Mouse (Mus musculus): ENCODE results near the gene Ddx20.
A peak's percentile ranks its signal among the peaks of the same experiment; 100 is the strongest.
"Not testable (repeated sequence)": the region's sequence is repeated elsewhere in the genome, so short reads cannot be mapped to it uniquely, and the experiment has no call there.

Gene Ddx20

DNA sequence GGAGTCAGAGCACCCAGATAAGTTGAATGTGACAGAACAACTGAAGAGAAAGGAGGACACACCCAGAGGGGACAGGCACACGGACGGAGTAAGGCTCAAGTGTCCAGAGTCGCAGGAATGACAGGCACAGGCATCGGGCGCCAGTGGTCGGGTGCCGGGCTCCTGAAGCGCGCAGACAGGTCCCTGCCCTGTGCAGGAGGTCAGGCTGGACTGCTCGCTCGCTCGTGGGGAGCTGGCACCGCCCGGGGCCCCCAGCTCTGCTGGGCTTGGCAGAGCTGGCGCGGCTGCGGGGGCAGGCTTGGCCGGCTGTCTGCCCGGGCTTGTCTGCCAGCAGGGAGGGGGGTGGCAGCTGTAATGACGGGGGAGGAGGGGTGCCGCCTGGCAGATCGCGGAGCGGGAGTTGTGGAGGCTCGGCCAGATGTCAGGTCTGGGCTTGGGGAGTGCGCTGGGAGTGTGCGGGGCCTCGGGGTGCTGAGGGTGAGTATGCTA lies 17.7 kb upstream of the Ddx20 start:
- no peak for DNase-seq (ENCODE audit: low read depth, low spot score)

GRCm38 (mm10) chr3:105704031-105705008 lies 16.9 kb upstream of the Ddx20 start, which contains the start of gene Inka2:
TSS of gene Inka2 (plus strand) at chr3:105704599.
- peak; percentile 62 for DNase-seq (ENCODE audit: low read depth, low spot score)

DNA sequence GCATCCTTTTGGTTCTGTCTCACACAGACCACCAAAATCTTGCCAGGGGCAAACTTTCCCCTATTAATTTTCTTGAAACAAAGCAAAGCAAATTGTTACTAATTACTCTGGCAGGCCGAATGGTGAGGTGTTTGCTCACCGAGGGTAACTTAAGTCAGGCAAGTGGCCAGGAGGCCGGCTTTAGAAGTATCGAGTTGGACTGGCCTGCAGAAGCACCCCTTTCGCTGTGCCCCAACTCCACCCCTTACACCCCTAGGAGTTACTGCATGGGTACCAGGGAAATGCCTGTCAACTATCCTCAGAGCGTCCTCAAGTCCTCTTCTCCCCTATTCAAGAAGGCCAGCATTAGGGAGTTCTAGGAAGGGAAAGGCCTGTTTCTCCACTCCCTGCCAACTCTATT lies 16.2 kb upstream of the Ddx20 start:
- no peak for DNase-seq (ENCODE audit: low read depth, low spot score)

- DNase-seq (ENCODE audit: low read depth, low spot score) = no peak
These were observed 14.0 kb upstream of the Ddx20 start for GRCm38 (mm10) chr3:105701399-105701798.

DNA sequence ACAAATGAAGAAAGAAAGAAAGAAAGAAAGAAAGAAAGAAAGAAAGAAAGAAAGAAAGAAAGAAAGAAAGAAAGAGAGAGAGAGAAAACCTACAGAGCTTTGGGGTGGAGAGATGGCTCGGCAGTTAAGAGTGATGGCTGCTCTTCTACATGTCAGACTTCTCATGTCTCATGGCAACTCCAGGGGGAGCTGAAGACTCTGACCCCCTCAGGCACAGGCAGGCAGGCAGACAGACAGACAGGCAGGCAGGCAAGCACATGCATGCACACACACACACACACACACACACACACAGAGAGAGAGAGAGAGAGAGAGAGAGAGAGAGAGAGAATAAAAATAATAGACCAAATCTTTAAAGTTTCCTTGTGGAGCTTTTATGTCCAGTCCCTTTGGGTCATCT lies 13.4 kb upstream of the Ddx20 start:
- DNase-seq (ENCODE audit: low read depth, low spot score) = not testable (repeated sequence)

- no peak for DNase-seq (ENCODE audit: low read depth, low spot score)
These were observed 12.0 kb upstream of the Ddx20 start for GRCm38 (mm10) chr3:105699241-105699933.

GRCm38 (mm10) chr3:105698311-105698710 lies 10.9 kb upstream of the Ddx20 start:
- no peak for DNase-seq (ENCODE audit: low read depth, low spot score)

GRCm38 (mm10) chr3:105697148-105697441 lies 9.7 kb upstream of the Ddx20 start:
- no peak for DNase-seq (ENCODE audit: low read depth, low spot score)

- DNase-seq (ENCODE audit: low read depth, low spot score) = no peak
These were observed 9.2 kb upstream of the Ddx20 start for GRCm38 (mm10) chr3:105696387-105697147.

DNA sequence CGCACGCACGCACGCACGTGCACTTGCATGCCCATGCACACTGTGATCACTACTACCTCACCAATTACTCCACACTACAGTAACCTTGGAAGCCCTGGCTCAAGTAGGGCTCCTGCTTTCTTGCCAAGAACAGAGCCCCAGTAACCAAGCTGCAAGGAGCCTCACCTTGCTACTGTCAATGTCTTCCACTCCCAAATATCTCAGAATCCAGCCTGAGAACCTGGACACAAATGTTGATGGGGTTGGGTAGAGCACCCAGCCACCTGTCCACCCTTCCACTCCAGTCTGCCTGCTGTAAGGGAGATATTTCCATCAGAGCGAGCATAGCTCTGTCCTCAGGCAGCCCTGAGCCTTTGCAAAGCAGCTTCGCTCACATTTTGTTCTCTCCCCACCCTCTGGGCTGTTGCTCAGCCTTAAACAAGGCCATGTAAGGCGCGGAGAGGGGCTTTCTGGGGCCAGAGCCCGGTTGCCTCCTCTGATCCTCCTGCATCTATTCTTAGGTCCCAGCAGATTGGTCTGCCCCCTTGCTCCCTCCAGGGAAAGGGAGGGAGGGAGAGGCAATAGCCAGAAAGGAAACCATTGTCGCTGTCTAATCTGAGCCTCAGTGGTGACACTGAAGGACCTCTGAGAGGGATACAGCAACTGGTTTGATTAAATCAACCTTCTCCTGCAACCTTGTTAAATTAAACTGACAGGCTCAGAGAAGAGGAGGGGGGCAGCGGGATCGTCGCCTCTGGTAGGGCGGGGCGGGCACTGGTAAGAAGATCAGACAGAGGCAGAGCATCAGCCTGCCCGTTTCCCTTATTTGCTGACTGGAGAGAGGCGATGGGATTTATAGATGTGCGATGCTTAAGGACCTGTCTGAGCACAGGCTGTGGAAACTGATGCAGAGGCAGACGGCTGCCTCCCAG lies 8.4 kb upstream of the Ddx20 start:
- DNase-seq (ENCODE audit: low read depth, low spot score) = no peak

GRCm38 (mm10) chr3:105693327-105694080 lies 6.1 kb upstream of the Ddx20 start:
- DNase-seq (ENCODE audit: low read depth, low spot score) = no peak

- DNase-seq (ENCODE audit: low read depth, low spot score) = no peak
These were observed 1.2 kb upstream of the Ddx20 start for GRCm38 (mm10) chr3:105688536-105688935.

- DNase-seq (ENCODE audit: low read depth, low spot score) = no peak
These were observed 715 bp downstream of the Ddx20 start for GRCm38 (mm10) chr3:105686394-105687323.

GRCm38 (mm10) chr3:105680346-105680745 lies 7.0 kb downstream of the Ddx20 start:
- DNase-seq (ENCODE audit: low read depth, low spot score) = no peak

- no peak for DNase-seq (ENCODE audit: low read depth, low spot score)
These were observed 11.4 kb downstream of the Ddx20 start for GRCm38 (mm10) chr3:105675932-105676331.

DNA sequence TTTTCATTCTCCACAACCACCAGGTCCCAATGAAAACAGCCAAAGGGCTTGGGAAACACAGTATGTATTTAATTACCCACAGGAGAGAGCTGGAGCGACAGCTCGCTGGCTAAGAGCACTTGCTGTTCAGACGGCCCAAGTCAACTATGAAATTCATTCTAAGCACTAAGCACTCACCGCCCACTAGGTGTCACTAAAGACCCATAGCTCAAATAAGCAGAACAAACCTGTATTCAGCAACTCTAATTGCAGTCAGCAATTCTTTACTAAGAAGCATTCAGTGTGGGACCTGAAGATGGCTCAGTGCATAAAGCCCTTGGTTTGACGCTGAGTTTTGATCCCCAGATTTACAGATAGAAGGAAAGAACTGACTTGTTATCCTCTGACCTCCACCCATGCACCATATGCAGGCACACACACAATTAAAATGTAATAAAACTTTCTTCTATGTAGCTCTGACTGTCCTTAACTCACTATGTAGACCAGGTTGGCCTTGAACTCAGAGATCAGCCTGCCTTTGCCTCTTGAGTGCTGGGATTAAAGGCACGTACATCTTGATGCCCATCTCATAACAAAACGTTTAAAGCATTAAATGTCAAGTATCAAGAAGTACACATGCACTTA lies 12.7 kb downstream of the Ddx20 start:
- peak; percentile 70 for DNase-seq (ENCODE audit: low read depth, low spot score)

GRCm38 (mm10) chr3:105670801-105671200 lies 16.6 kb downstream of the Ddx20 start:
- no peak for DNase-seq (ENCODE audit: low read depth, low spot score)

DNA sequence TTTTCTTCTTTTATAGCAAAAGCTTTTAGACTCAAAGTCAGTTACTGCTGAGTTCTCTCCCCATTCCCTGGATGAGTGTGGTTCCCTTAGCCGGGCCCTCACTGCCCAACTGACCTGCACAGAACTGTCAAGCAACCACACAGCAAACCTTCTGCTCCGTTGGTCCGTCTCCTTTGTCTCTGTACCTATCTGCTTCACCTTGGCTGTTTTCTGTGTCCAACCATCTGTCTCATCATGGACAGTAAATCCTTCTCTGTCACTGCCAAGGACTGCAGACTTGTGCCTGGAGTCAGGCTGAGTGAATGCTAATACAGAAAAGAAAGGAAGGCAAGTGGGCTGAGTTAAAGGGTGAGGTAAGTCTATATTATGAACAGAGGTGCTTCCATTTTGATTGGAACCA lies 17.6 kb downstream of the Ddx20 start:
- no peak for DNase-seq (ENCODE audit: low read depth, low spot score)

DNA sequence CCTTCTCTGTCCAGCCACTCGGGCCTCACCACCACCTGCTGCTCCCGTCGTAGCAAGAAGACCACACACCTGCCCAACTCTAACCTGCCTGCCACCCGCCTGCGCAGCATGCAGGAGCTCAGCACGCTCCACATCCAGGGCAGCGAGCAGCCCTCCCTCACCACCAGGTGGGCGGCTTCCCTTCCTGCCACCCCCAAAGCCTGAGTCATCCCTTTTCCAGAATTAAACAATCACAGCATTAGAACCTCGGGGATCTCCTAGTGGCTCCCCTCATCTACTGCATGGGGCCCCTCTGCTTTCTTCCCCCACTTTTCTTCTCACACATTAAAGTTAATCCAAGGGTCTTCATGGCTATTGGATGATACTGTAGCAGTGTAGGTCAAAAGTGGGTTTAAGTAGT lies 19.2 kb downstream of the Ddx20 start:
- no peak for DNase-seq (ENCODE audit: low read depth, low spot score)

Measured in brain, embryonic 18.5 days (tissue).